In genomic region chr1:124332294-124332693, GRCm38 (mm10) we compare ENCODE assay signal across 15 mouse cellular contexts.
DNase-seq lines count a peak whose midpoint lies in the region; ATAC-seq and TF ChIP-seq lines count a peak whose summit lies in the region.
"Had no signal": no experiment of that assay in that cellular context is flagged by ENCODE, and none has a peak within 500 bp of the region (broad histone marks: within the 10 kb centered on the region; RNA-seq: fewer than 3 reads in every experiment).

No protein-coding gene starts in this region.

- no peaks in the 10 kb centered on the region for H3K4me1 ChIP-seq in hindbrain, embryonic 10.5 days (replicated peaks)
- no peaks in the 10 kb centered on the region for H3K4me1 ChIP-seq in hindbrain, postnatal 0 days (ENCODE audit: insufficient read depth, low read length)
- no peaks in the 10 kb centered on the region for H3K4me1 ChIP-seq in neural tube, embryonic 11.5 days (ENCODE audit: control insufficient read depth, insufficient read depth, low read length)
- no peaks in the 10 kb centered on the region for H3K4me1 ChIP-seq in neural tube, embryonic 15.5 days
- H3K4me1 ChIP-seq in hindbrain, embryonic 12.5 days: no peaks in the 10 kb centered on the region
- no peaks in the 10 kb centered on the region for H3K4me1 ChIP-seq in neural tube, embryonic 14.5 days (ENCODE audit: control insufficient read depth, insufficient read depth, low read length)
- no peaks in the 10 kb centered on the region for H3K4me1 ChIP-seq in intestine, postnatal 0 days (replicated peaks; ENCODE audit: control insufficient read depth, insufficient read depth, low read length)
- H3K4me1 ChIP-seq: embryonic facial prominence, embryonic 12.5 days; heart, embryonic 15.5 days; liver, embryonic 13.5 days had no signal

- no peak overlapping the region for H3K4me3 ChIP-seq in hindbrain, embryonic 10.5 days
- no peak overlapping the region for H3K4me3 ChIP-seq in hindbrain, postnatal 0 days (ENCODE audit: low read length)
- no peak overlapping the region for H3K4me3 ChIP-seq in neural tube, embryonic 11.5 days (ENCODE audit: low read depth, low read length)
- H3K4me3 ChIP-seq in neural tube, embryonic 15.5 days (replicated peaks): no peak overlapping the region
- H3K4me3 ChIP-seq in hindbrain, embryonic 12.5 days: no peak overlapping the region
- no peak overlapping the region for H3K4me3 ChIP-seq in neural tube, embryonic 14.5 days (ENCODE audit: low read depth, low read length)
- no peak overlapping the region for H3K4me3 ChIP-seq in intestine, postnatal 0 days (ENCODE audit: low read depth, low read length)
- H3K4me3 ChIP-seq: embryonic facial prominence, embryonic 12.5 days; heart, embryonic 15.5 days; liver, embryonic 13.5 days had no signal

- no peaks in the 10 kb centered on the region for H3K36me3 ChIP-seq in hindbrain, embryonic 10.5 days
- no peaks in the 10 kb centered on the region for H3K36me3 ChIP-seq in hindbrain, postnatal 0 days (ENCODE audit: insufficient read depth, low read length)
- H3K36me3 ChIP-seq in neural tube, embryonic 11.5 days (ENCODE audit: control insufficient read depth, insufficient read depth, low read length): no peaks in the 10 kb centered on the region
- H3K36me3 ChIP-seq in neural tube, embryonic 15.5 days: no peaks in the 10 kb centered on the region
- no peaks in the 10 kb centered on the region for H3K36me3 ChIP-seq in hindbrain, embryonic 12.5 days
- no peaks in the 10 kb centered on the region for H3K36me3 ChIP-seq in neural tube, embryonic 14.5 days (ENCODE audit: control insufficient read depth, insufficient read depth, low read length)
- no peaks in the 10 kb centered on the region for H3K36me3 ChIP-seq in intestine, postnatal 0 days (ENCODE audit: control insufficient read depth, insufficient read depth)
- H3K36me3 ChIP-seq: embryonic facial prominence, embryonic 12.5 days; heart, embryonic 15.5 days; liver, embryonic 13.5 days had no signal

- no peaks in the 10 kb centered on the region for H3K9me3 ChIP-seq in hindbrain, embryonic 10.5 days
- no peaks in the 10 kb centered on the region for H3K9me3 ChIP-seq in hindbrain, postnatal 0 days (ENCODE audit: low read length)
- H3K9me3 ChIP-seq in neural tube, embryonic 11.5 days (ENCODE audit: control insufficient read depth, low read length): no peaks in the 10 kb centered on the region
- no peaks in the 10 kb centered on the region for H3K9me3 ChIP-seq in neural tube, embryonic 15.5 days (replicated peaks)
- H3K9me3 ChIP-seq in hindbrain, embryonic 12.5 days (replicated peaks): no peaks in the 10 kb centered on the region
- H3K9me3 ChIP-seq in neural tube, embryonic 14.5 days (ENCODE audit: control insufficient read depth, low read length): no peaks in the 10 kb centered on the region
- H3K9me3 ChIP-seq in intestine, postnatal 0 days (ENCODE audit: control insufficient read depth): no peaks in the 10 kb centered on the region
- H3K9me3 ChIP-seq: embryonic facial prominence, embryonic 12.5 days; heart, embryonic 15.5 days had no signal

- H3K27me3 ChIP-seq in hindbrain, embryonic 10.5 days (ENCODE audit: insufficient read depth, poor library complexity, severe bottlenecking): no peaks in the 10 kb centered on the region
- no peaks in the 10 kb centered on the region for H3K27me3 ChIP-seq in hindbrain, postnatal 0 days (ENCODE audit: insufficient read depth, low read length)
- no peaks in the 10 kb centered on the region for H3K27me3 ChIP-seq in neural tube, embryonic 11.5 days (ENCODE audit: control insufficient read depth, insufficient read depth, low read length)
- H3K27me3 ChIP-seq in neural tube, embryonic 15.5 days (replicated peaks): no peaks in the 10 kb centered on the region
- no peaks in the 10 kb centered on the region for H3K27me3 ChIP-seq in hindbrain, embryonic 12.5 days
- no peaks in the 10 kb centered on the region for H3K27me3 ChIP-seq in neural tube, embryonic 14.5 days (ENCODE audit: control insufficient read depth, insufficient read depth, low read length)
- no peaks in the 10 kb centered on the region for H3K27me3 ChIP-seq in intestine, postnatal 0 days (replicated peaks; ENCODE audit: control insufficient read depth, insufficient read depth, low read length)
- H3K27me3 ChIP-seq: CH12.LX; embryonic facial prominence, embryonic 12.5 days; heart, embryonic 15.5 days; liver, embryonic 13.5 days had no signal

- no peak overlapping the region for H3K4me2 ChIP-seq in hindbrain, postnatal 0 days (ENCODE audit: low read depth, low read length)
- no peak overlapping the region for H3K4me2 ChIP-seq in neural tube, embryonic 11.5 days (ENCODE audit: low read depth)
- H3K4me2 ChIP-seq in neural tube, embryonic 15.5 days: no peak overlapping the region
- H3K4me2 ChIP-seq in hindbrain, embryonic 12.5 days (replicated peaks): no peak overlapping the region
- H3K4me2 ChIP-seq in neural tube, embryonic 14.5 days (ENCODE audit: low read depth, low read length): no peak overlapping the region
- H3K4me2 ChIP-seq in intestine, postnatal 0 days (replicated peaks; ENCODE audit: low read depth): no peak overlapping the region
- H3K4me2 ChIP-seq: embryonic facial prominence, embryonic 12.5 days; heart, embryonic 15.5 days; liver, embryonic 13.5 days had no signal

- 85% methylated on average over 3 of the region's 3 CpGs for whole genome bisulfite sequencing in hindbrain, embryonic 10.5 days
- 78% methylated on average over 3 of the region's 3 CpGs for WGBS in hindbrain, postnatal 0 days
- 78% methylated on average over 3 of the region's 3 CpGs for WGBS in neural tube, embryonic 11.5 days
- 68% methylated on average over 3 of the region's 3 CpGs for WGBS in neural tube, embryonic 15.5 days
- WGBS in hindbrain, embryonic 12.5 days: 75% methylated on average over 3 of the region's 3 CpGs
- 65% methylated on average over 3 of the region's 3 CpGs for WGBS in neural tube, embryonic 14.5 days
- WGBS in intestine, postnatal 0 days: 70% methylated on average over 3 of the region's 3 CpGs

- no peak overlapping the region for H3K27ac ChIP-seq in hindbrain, embryonic 10.5 days
- H3K27ac ChIP-seq in hindbrain, postnatal 0 days: no peak overlapping the region
- no peak overlapping the region for H3K27ac ChIP-seq in neural tube, embryonic 11.5 days (ENCODE audit: low read depth, low read length)
- no peak overlapping the region for H3K27ac ChIP-seq in neural tube, embryonic 15.5 days (replicated peaks)
- no peak overlapping the region for H3K27ac ChIP-seq in hindbrain, embryonic 12.5 days
- H3K27ac ChIP-seq in neural tube, embryonic 14.5 days (ENCODE audit: low read depth, low read length): no peak overlapping the region
- no peak overlapping the region for H3K27ac ChIP-seq in intestine, postnatal 0 days (ENCODE audit: low read depth, low read length)
- H3K27ac ChIP-seq: embryonic facial prominence, embryonic 12.5 days; heart, embryonic 15.5 days; liver, embryonic 13.5 days had no signal

- no peak for TF ChIP-seq CTCF in hindbrain, postnatal 0 days (IDR thresholded peaks at IDR 0.05; ENCODE audit: low read depth)
- TF ChIP-seq CTCF in intestine, postnatal 0 days (IDR thresholded peaks at IDR 0.05; ENCODE audit: low read depth): no peak

- ATAC-seq in hindbrain, postnatal 0 days: no peak
- peak; percentile 64 for ATAC-seq in neural tube, embryonic 11.5 days (ENCODE audit: insufficient read depth, low FRiP score, low TSS enrichment)
- ATAC-seq in neural tube, embryonic 15.5 days (ENCODE audit: low FRiP score): no peak
- peak; percentile 88 for ATAC-seq in hindbrain, embryonic 12.5 days (ENCODE audit: low FRiP score)
- peak; percentile 92; the same call in 1 of the 2 replicates for ATAC-seq in neural tube, embryonic 14.5 days (ENCODE audit: low read depth)
- ATAC-seq in intestine, postnatal 0 days: no peak
- ATAC-seq: lung, postnatal 0 days had no signal

- peak; percentile 2 for DNase-seq in hindbrain, embryonic 10.5 days (ENCODE audit: low spot score)
- DNase-seq in hindbrain, postnatal 0 days (ENCODE audit: low spot score): no peak
- DNase-seq in neural tube, embryonic 11.5 days (ENCODE audit: low spot score): peak; percentile 23
- DNase-seq: adrenal gland, adult 2 months; cerebellum, adult 8-10 months; liver, embryonic 13.5 days; thymus, postnatal 14 days had no signal

- no peak overlapping the region for H3K9ac ChIP-seq in hindbrain, postnatal 0 days (replicated peaks; ENCODE audit: low read length)
- no peak overlapping the region for H3K9ac ChIP-seq in neural tube, embryonic 11.5 days (ENCODE audit: low read length)
- H3K9ac ChIP-seq in neural tube, embryonic 15.5 days (replicated peaks): no peak overlapping the region
- no peak overlapping the region for H3K9ac ChIP-seq in hindbrain, embryonic 12.5 days
- no peak overlapping the region for H3K9ac ChIP-seq in neural tube, embryonic 14.5 days (replicated peaks; ENCODE audit: low read depth, low read length)
- H3K9ac ChIP-seq in intestine, postnatal 0 days (ENCODE audit: low read depth, low read length): no peak overlapping the region
- H3K9ac ChIP-seq: embryonic facial prominence, embryonic 12.5 days; heart, embryonic 15.5 days; liver, embryonic 13.5 days had no signal

Comparison
In these comparisons a context has a peak if more than half of its experiments do, and no peak if none do; other contexts are left out.
1. ATAC-seq: peak in neural tube, embryonic 11.5 days (single experiment), hindbrain, embryonic 12.5 days (single experiment) and neural tube, embryonic 14.5 days (single experiment); none in hindbrain, postnatal 0 days (single experiment), neural tube, embryonic 15.5 days (single experiment) and intestine, postnatal 0 days (single experiment).